ENCODE assay signal across 10 mouse cellular contexts in genomic region chr14:30870206-30871147, GRCm38 (mm10). TPM values are rescaled to one million over a fixed set of nuclear protein-coding genes. Genes with fewer than 3 reads are reported as not detected.
DNase-seq lines count a peak whose midpoint lies in the region; ATAC-seq and TF ChIP-seq lines count a peak whose summit lies in the region.
"Had no signal": no experiment of that assay in that cellular context is flagged by ENCODE, and none has a peak within 500 bp of the region (broad histone marks: within the 10 kb centered on the region; RNA-seq: fewer than 3 reads in every experiment).

No protein-coding gene starts in this region.

- peak; percentile 24; the same call in 1 of the 2 replicates for ATAC-seq in kidney, embryonic 14.5 days (ENCODE audit: low FRiP score, low TSS enrichment)
- peak; percentile 14 for ATAC-seq in granulocyte monocyte progenitor cell, adult 5-6 weeks (replicated peaks; ENCODE audit: poor library complexity, severe bottlenecking)
- no peak for ATAC-seq in intestine, postnatal 0 days
- ATAC-seq in megakaryocyte, adult 5-6 weeks (ENCODE audit: poor library complexity, severe bottlenecking), result peak; percentile 41
- no peak for ATAC-seq in hindbrain, postnatal 0 days

- no peak for DNase-seq in kidney, adult 8-10 months
- no peak for DNase-seq in retina, embryonic 14.5 days (ENCODE audit: low spot score)
- no peak for DNase-seq in hindbrain, postnatal 0 days (ENCODE audit: low spot score)
- DNase-seq in left cerebral cortex, postnatal 36 days (ENCODE audit: low spot score in 2 of 2), result no peak
- DNase-seq: adrenal gland, postnatal 14 days had no signal

- no peak overlapping the region for H3K4me3 ChIP-seq in kidney, embryonic 14.5 days (ENCODE audit: low read length)
- no peak overlapping the region for H3K4me3 ChIP-seq in intestine, postnatal 0 days (ENCODE audit: low read depth, low read length)
- no peak overlapping the region for H3K4me3 ChIP-seq in hindbrain, postnatal 0 days (ENCODE audit: low read length)
- H3K4me3 ChIP-seq: midbrain, embryonic 10.5 days had no signal

- intact Hi-C loops in left cerebral cortex, postnatal 36 days (cut with DNase I), result no loop called here

- H3K9me3 ChIP-seq in kidney, embryonic 14.5 days (ENCODE audit: control insufficient read depth, low read length), result no peaks in the 10 kb centered on the region
- no peaks in the 10 kb centered on the region for H3K9me3 ChIP-seq in intestine, postnatal 0 days (ENCODE audit: control insufficient read depth)
- H3K9me3 ChIP-seq in hindbrain, postnatal 0 days (ENCODE audit: low read length), result no peaks in the 10 kb centered on the region
- H3K9me3 ChIP-seq: midbrain, embryonic 10.5 days had no signal

- peaks cover 26% of the 10 kb centered on the region for H3K36me3 ChIP-seq in kidney, embryonic 14.5 days (ENCODE audit: control insufficient read depth, insufficient read depth, low read length)
- peaks cover 20% of the 10 kb centered on the region; the same call in 1 of the 2 replicates for H3K36me3 ChIP-seq in intestine, postnatal 0 days (ENCODE audit: control insufficient read depth, insufficient read depth)
- peaks cover 28% of the 10 kb centered on the region for H3K36me3 ChIP-seq in hindbrain, postnatal 0 days (ENCODE audit: insufficient read depth, low read length)

- H3K4me2 ChIP-seq in kidney, embryonic 14.5 days (replicated peaks; ENCODE audit: low read depth, low read length), result no peak overlapping the region
- H3K4me2 ChIP-seq in intestine, postnatal 0 days (replicated peaks; ENCODE audit: low read depth), result no peak overlapping the region
- H3K4me2 ChIP-seq in hindbrain, postnatal 0 days (ENCODE audit: low read depth, low read length), result no peak overlapping the region

- H3K4me1 ChIP-seq in kidney, embryonic 14.5 days (ENCODE audit: control insufficient read depth, insufficient read depth, low read length), result peaks cover 13% of the 10 kb centered on the region
- H3K4me1 ChIP-seq in intestine, postnatal 0 days (replicated peaks; ENCODE audit: control insufficient read depth, insufficient read depth, low read length), result no peaks in the 10 kb centered on the region; the same call in 1 of the 2 replicates
- H3K4me1 ChIP-seq in hindbrain, postnatal 0 days (ENCODE audit: insufficient read depth, low read length), result no peaks in the 10 kb centered on the region
- H3K4me1 ChIP-seq: midbrain, embryonic 10.5 days had no signal

- H3K9ac ChIP-seq in kidney, embryonic 14.5 days (ENCODE audit: low read depth, low read length), result no peak overlapping the region
- no peak overlapping the region for H3K9ac ChIP-seq in intestine, postnatal 0 days (ENCODE audit: low read depth, low read length)
- no peak overlapping the region for H3K9ac ChIP-seq in hindbrain, postnatal 0 days (replicated peaks; ENCODE audit: low read length)

- TF ChIP-seq CTCF in intestine, postnatal 0 days (IDR thresholded peaks at IDR 0.05; ENCODE audit: low read depth), result no peak
- no peak for TF ChIP-seq CTCF in hindbrain, postnatal 0 days (IDR thresholded peaks at IDR 0.05; ENCODE audit: low read depth)

- H3K27ac ChIP-seq in kidney, embryonic 14.5 days (ENCODE audit: low read depth, low read length), result peak overlapping the region; percentile 80
- H3K27ac ChIP-seq in intestine, postnatal 0 days (ENCODE audit: low read depth, low read length), result 0 out of 2 replicates have a peak overlapping the region, but pooled peaks have one; percentile 28
- no peak overlapping the region for H3K27ac ChIP-seq in hindbrain, postnatal 0 days
- H3K27ac ChIP-seq: midbrain, embryonic 10.5 days had no signal

- WGBS in kidney, embryonic 14.5 days, result 73% methylated on average over 25 of the region's 25 CpGs
- WGBS in intestine, postnatal 0 days, result 68% methylated on average over 25 of the region's 25 CpGs
- WGBS in hindbrain, postnatal 0 days, result 90% methylated on average over 25 of the region's 25 CpGs

- no peaks in the 10 kb centered on the region for H3K27me3 ChIP-seq in kidney, embryonic 14.5 days (ENCODE audit: control insufficient read depth, insufficient read depth, low read length)
- H3K27me3 ChIP-seq in intestine, postnatal 0 days (replicated peaks; ENCODE audit: control insufficient read depth, insufficient read depth, low read length), result no peaks in the 10 kb centered on the region
- no peaks in the 10 kb centered on the region for H3K27me3 ChIP-seq in hindbrain, postnatal 0 days (ENCODE audit: insufficient read depth, low read length)

RNA-seq across cellular contexts. Expression of gene Mustn1, which starts 8.5 kb away (rescaled TPM):
- polyA plus RNA-seq in kidney, embryonic 14.5 days (2014; fragmentation: Nextera tagmentation; extraction: Ambion mirVana), result 2.7 TPM in 2 replicates
- total RNA-seq in granulocyte monocyte progenitor cell, adult 5-6 weeks (2014; fragmentation: Nextera tagmentation), result 2.9 TPM in 1 of 2 replicates, not detected in the other
- total RNA-seq in granulocyte monocyte progenitor cell, adult 5-6 weeks (2017), result 0.65 and 2.2 TPM in 2 replicates
- 24.7 and 27.2 TPM in 2 replicates for polyA plus RNA-seq in intestine, postnatal 0 days (2015; fragmentation: Nextera tagmentation; extraction: Ambion mirVana)
- 0.91 and 1.8 TPM in 2 replicates for total RNA-seq in megakaryocyte, adult 5-6 weeks (2015)
- 0.16 TPM in 1 of 2 replicates, not detected in the other for total RNA-seq in megakaryocyte, adult 5-6 weeks (2017)
- 1.1 and 3.2 TPM in 2 replicates for total RNA-seq in hindbrain, postnatal 0 days (2014; rRNA removed)
- polyA plus RNA-seq in hindbrain, postnatal 0 days (2015; fragmentation: Nextera tagmentation; extraction: Ambion mirVana), result 1.2 and 1.9 TPM in 2 replicates
- 1 to 10 TPM; 3.0 to 4.5 TPM for total RNA-seq in left cerebral cortex, postnatal 36 days (2021)

RNA-seq across cellular contexts. Expression of gene Itih4, which starts 15.8 kb away (rescaled TPM):
- 0.12 and 0.26 TPM in 2 replicates for polyA plus RNA-seq in kidney, embryonic 14.5 days (2014; fragmentation: Nextera tagmentation; extraction: Ambion mirVana)
- total RNA-seq in granulocyte monocyte progenitor cell, adult 5-6 weeks (2014; fragmentation: Nextera tagmentation), result not detected in 2 replicates
- not detected in 2 replicates for total RNA-seq in granulocyte monocyte progenitor cell, adult 5-6 weeks (2017)
- polyA plus RNA-seq in intestine, postnatal 0 days (2015; fragmentation: Nextera tagmentation; extraction: Ambion mirVana), result 0.16 TPM in 1 of 2 replicates, not detected in the other
- total RNA-seq in megakaryocyte, adult 5-6 weeks (2015), result not detected in 2 replicates
- total RNA-seq in megakaryocyte, adult 5-6 weeks (2017), result not detected in 2 replicates
- 0.05 and 0.07 TPM in 2 replicates for total RNA-seq in hindbrain, postnatal 0 days (2014; rRNA removed)
- polyA plus RNA-seq in hindbrain, postnatal 0 days (2015; fragmentation: Nextera tagmentation; extraction: Ambion mirVana), result not detected in 2 replicates
- total RNA-seq in left cerebral cortex, postnatal 36 days (2021), result not detected
- polyA plus RNA-seq: midbrain, embryonic 10.5 days had no signal

RNA-seq across cellular contexts. Expression of gene Tmem110, which starts 45.1 kb away (rescaled TPM):
- 26.8 and 29.5 TPM in 2 replicates for polyA plus RNA-seq in kidney, embryonic 14.5 days (2014; fragmentation: Nextera tagmentation; extraction: Ambion mirVana)
- total RNA-seq in granulocyte monocyte progenitor cell, adult 5-6 weeks (2014; fragmentation: Nextera tagmentation), result 7.3 and 11.7 TPM in 2 replicates
- total RNA-seq in granulocyte monocyte progenitor cell, adult 5-6 weeks (2017), result 6.3 and 9.1 TPM in 2 replicates
- polyA plus RNA-seq in intestine, postnatal 0 days (2015; fragmentation: Nextera tagmentation; extraction: Ambion mirVana), result 17.5 and 18.0 TPM in 2 replicates
- total RNA-seq in megakaryocyte, adult 5-6 weeks (2015), result 7.9 and 9.0 TPM in 2 replicates
- total RNA-seq in megakaryocyte, adult 5-6 weeks (2017), result 12.0 and 12.2 TPM in 2 replicates
- total RNA-seq in hindbrain, postnatal 0 days (2014; rRNA removed), result 14.6 and 15.2 TPM in 2 replicates
- 12.8 and 14.6 TPM in 2 replicates for polyA plus RNA-seq in hindbrain, postnatal 0 days (2015; fragmentation: Nextera tagmentation; extraction: Ambion mirVana)
- total RNA-seq in left cerebral cortex, postnatal 36 days (2021), result 10 to 100 TPM; 23.4 to 24.2 TPM

RNA-seq across cellular contexts. Expression of gene Itih3, which starts 53.1 kb away (rescaled TPM):
- polyA plus RNA-seq in kidney, embryonic 14.5 days (2014; fragmentation: Nextera tagmentation; extraction: Ambion mirVana), result 0.30 TPM in 1 of 2 replicates, not detected in the other
- not detected in 2 replicates for total RNA-seq in granulocyte monocyte progenitor cell, adult 5-6 weeks (2014; fragmentation: Nextera tagmentation)
- not detected in 2 replicates for total RNA-seq in granulocyte monocyte progenitor cell, adult 5-6 weeks (2017)
- 3.9 and 4.7 TPM in 2 replicates for polyA plus RNA-seq in intestine, postnatal 0 days (2015; fragmentation: Nextera tagmentation; extraction: Ambion mirVana)
- not detected in 2 replicates for total RNA-seq in megakaryocyte, adult 5-6 weeks (2015)
- total RNA-seq in megakaryocyte, adult 5-6 weeks (2017), result not detected in 2 replicates
- total RNA-seq in hindbrain, postnatal 0 days (2014; rRNA removed), result 8.6 and 14.1 TPM in 2 replicates
- polyA plus RNA-seq in hindbrain, postnatal 0 days (2015; fragmentation: Nextera tagmentation; extraction: Ambion mirVana), result 8.2 and 10.1 TPM in 2 replicates
- total RNA-seq in left cerebral cortex, postnatal 36 days (2021), result 10 to 100 TPM; 19.5 to 24.1 TPM

Comparison
In these comparisons a context has a peak if more than half of its experiments do, and no peak if none do; other contexts are left out.
1. ATAC-seq: peak in kidney, embryonic 14.5 days (single experiment), granulocyte monocyte progenitor cell, adult 5-6 weeks (single experiment) and megakaryocyte, adult 5-6 weeks (single experiment); none in intestine, postnatal 0 days (single experiment) and hindbrain, postnatal 0 days (single experiment).